Mouse (Mus musculus) liver, postnatal 0 days (tissue): Measurements from ENCODE around the gene Vti1a. TPM values are rescaled to one million over a fixed set of nuclear protein-coding genes. Genes with fewer than 3 reads are reported as not detected.

Source experiments
- ATAC-seq: fragments of 200-750 bp; cut with Nextera tagmentation; 2 replicates; pipeline ENCODE4 v1.8.0; 2017; ENCODE audit warnings: mild to moderate bottlenecking, moderate library complexity
- DNase-seq: peaks from one replicate; pipeline ENCODE4 v3.0.0-alpha.2; 2016
- H3K27ac ChIP-seq: fragments of 300-500 bp; sonication (generic); 2 replicates; pipeline ENCODE4 v1.5.1; 2014; ENCODE audit warnings: antibody characterized with exemption, moderate library complexity, mild to moderate bottlenecking, low read depth
- H3K27me3 ChIP-seq: fragments of 300-500 bp; sonication (generic); 2 replicates; pipeline ENCODE4 v1.6.1; 2014; ENCODE audit warnings: low read length, control low read depth, mixed read lengths; ENCODE audit not compliant: insufficient read depth
- H3K36me3 ChIP-seq: fragments of 300-500 bp; sonication (generic); replicated peaks from 2 replicates; pipeline ENCODE4 v1.6.1; 2014; ENCODE audit warnings: mild to moderate bottlenecking, control low read depth, low read length, moderate library complexity, mixed read lengths; ENCODE audit not compliant: insufficient read depth
- H3K4me1 ChIP-seq: fragments of 300-500 bp; sonication (generic); 2 replicates; pipeline ENCODE4 v1.6.1; 2014; ENCODE audit warnings: antibody characterized with exemption, mild to moderate bottlenecking, control low read depth; ENCODE audit not compliant: insufficient read depth
- H3K4me2 ChIP-seq: fragments of 300-500 bp; sonication (generic); 2 replicates; pipeline ENCODE4 v1.6.1; 2014; ENCODE audit warnings: low read depth, mild to moderate bottlenecking, low read length, moderate library complexity, mixed read lengths
- H3K4me3 ChIP-seq: fragments of 300-500 bp; sonication (generic); 2 replicates; pipeline ENCODE4 v1.5.1; 2014; ENCODE audit warnings: low read depth, low read length
- H3K9ac ChIP-seq: fragments of 300-500 bp; sonication (generic); replicated peaks from 2 replicates; pipeline ENCODE4 v1.6.1; 2014; ENCODE audit warnings: mild to moderate bottlenecking, moderate library complexity
- H3K9me3 ChIP-seq: fragments of 300-500 bp; sonication (generic); 2 replicates; pipeline ENCODE4 v1.6.1; 2016; ENCODE audit warnings: mild to moderate bottlenecking, control low read depth, low read length, mixed read lengths
- CTCF ChIP-seq: sonication (generic); IDR thresholded peaks from 2 replicates; pipeline ENCODE4 v1.5.1; 2016; ENCODE audit warnings: antibody characterized with exemption, low read depth
- EP300 ChIP-seq: IDR thresholded peaks from 2 replicates; pipeline ENCODE4 v1.6.1; 2016; ENCODE audit warnings: antibody characterized with exemption, low read depth, mild to moderate bottlenecking
- WGBS: fragments of 180-500 bp; shearing (Covaris S2); extraction: QIAGEN DNeasy Blood & Tissue Kit; methylation state at CpG from one replicate; pipeline ENCODE4 v1.1.7; 2014; ENCODE audit not compliant: insufficient replicate concordance; 5-methylcytosine and 5-hydroxymethylcytosine counted together
- polyA plus RNA-seq: library from polyadenylated mRNA; unstranded; fragments of >200 nt; fragmentation: Nextera tagmentation; extraction: Ambion mirVana; gene quantifications from 2 replicates; pipeline ENCODE4 v1.2.1, GENCODE M21; 2015

The Vti1a gene
- polyA plus RNA-seq, 1 experiment from 2014 or later = 10.5 TPM

- no peak for ATAC-seq
- DNase-seq = no peak
- H3K4me1 ChIP-seq = peaks cover 29% of the 10 kb centered on the region
- no peak overlapping the region for H3K4me2 ChIP-seq
- WGBS = 69% methylated on average over 4 of the region's 4 CpGs
- no peak overlapping the region for H3K9ac ChIP-seq
- H3K27ac ChIP-seq = peak overlapping the region; percentile 74
- H3K27me3 ChIP-seq = no peaks in the 10 kb centered on the region
- H3K4me3 ChIP-seq = no peak overlapping the region
- H3K9me3 ChIP-seq = no peaks in the 10 kb centered on the region
- H3K36me3 ChIP-seq = peaks cover 55% of the 10 kb centered on the region
- TF ChIP-seq CTCF (no peak), EP300 (no peak)
Measured at GRCm38 (mm10) chr19:55276100-55276499, 40.0 kb upstream of the Vti1a start.

GRCm38 (mm10) chr19:55276770-55277169, 39.3 kb upstream of the Vti1a start:
- no peak for DNase-seq
- H3K9me3 ChIP-seq = no peaks in the 10 kb centered on the region
- TF ChIP-seq CTCF (no peak), EP300 (no peak)
- no peak overlapping the region for H3K4me3 ChIP-seq
- H3K9ac ChIP-seq = no peak overlapping the region
- peak; percentile 65 for ATAC-seq
- peaks cover 26% of the 10 kb centered on the region for H3K4me1 ChIP-seq
- H3K36me3 ChIP-seq = peaks cover 57% of the 10 kb centered on the region
- 53% methylated on average over 3 of the region's 3 CpGs for WGBS
- no peak overlapping the region for H3K4me2 ChIP-seq
- H3K27me3 ChIP-seq = no peaks in the 10 kb centered on the region
- peak overlapping the region; percentile 49; the same call in 1 of the 2 replicates for H3K27ac ChIP-seq

- DNase-seq = peak; percentile 51
- H3K27ac ChIP-seq = peak overlapping the region; percentile 49
- H3K27me3 ChIP-seq = no peaks in the 10 kb centered on the region
- peaks cover 4% of the 10 kb centered on the region; the same call in 1 of the 2 replicates for H3K4me1 ChIP-seq
- H3K36me3 ChIP-seq = peaks cover 82% of the 10 kb centered on the region
- H3K9ac ChIP-seq = peak overlapping the region; percentile 37
- H3K4me2 ChIP-seq = peak overlapping the region; percentile 48
- H3K9me3 ChIP-seq = no peaks in the 10 kb centered on the region
- WGBS = 60% methylated on average over 4 of the region's 4 CpGs
- H3K4me3 ChIP-seq = peak overlapping the region; percentile 38
- TF ChIP-seq CTCF = no peak
- peak; percentile 98 for TF ChIP-seq EP300
- peak; percentile 97 for ATAC-seq
Measured at GRCm38 (mm10) chr19:55284093-55284492, 32.0 kb upstream of the Vti1a start.

GRCm38 (mm10) chr19:55286034-55286433, 30.1 kb upstream of the Vti1a start:
- TF ChIP-seq CTCF = no peak
- TF ChIP-seq EP300 = no peak
- H3K4me1 ChIP-seq = peaks cover 4% of the 10 kb centered on the region; the same call in 1 of the 2 replicates
- no peak overlapping the region for H3K27ac ChIP-seq
- ATAC-seq (no peak), DNase-seq (no peak)
- no peaks in the 10 kb centered on the region for H3K27me3 ChIP-seq
- H3K4me2 ChIP-seq = peak overlapping the region; percentile 48
- H3K9ac ChIP-seq = no peak overlapping the region
- H3K4me3 ChIP-seq = no peak overlapping the region
- 75% methylated on average over 4 of the region's 4 CpGs for WGBS
- H3K36me3 ChIP-seq = peaks cover 87% of the 10 kb centered on the region
- no peaks in the 10 kb centered on the region for H3K9me3 ChIP-seq

- Histone ChIP-seq H3K27ac (no peak overlapping the region), H3K4me3 (no peak overlapping the region), H3K36me3 (peaks cover 82% of the 10 kb centered on the region), H3K4me1 (0 out of 2 replicates have a peak, but pooled peaks cover 6% of the 10 kb centered on the region), H3K9ac (no peak overlapping the region), H3K9me3 (no peaks in the 10 kb centered on the region), H3K4me2 (no peak overlapping the region), H3K27me3 (no peaks in the 10 kb centered on the region)
- ATAC-seq = no peak
- DNase-seq = no peak
- TF ChIP-seq CTCF (no peak), EP300 (no peak)
Measured at GRCm38 (mm10) chr19:55288974-55289373, 27.1 kb upstream of the Vti1a start.

- DNase-seq (no peak), ATAC-seq (no peak)
- Histone ChIP-seq H3K9ac (no peak overlapping the region), H3K27me3 (no peaks in the 10 kb centered on the region), H3K27ac (no peak overlapping the region), H3K9me3 (no peaks in the 10 kb centered on the region), H3K4me3 (no peak overlapping the region), H3K4me2 (no peak overlapping the region), H3K36me3 (peaks cover 84% of the 10 kb centered on the region), H3K4me1 (peaks cover 6% of the 10 kb centered on the region)
- 51% methylated on average over 2 of the region's 2 CpGs for WGBS
- TF ChIP-seq CTCF = no peak
- no peak for TF ChIP-seq EP300
Measured at GRCm38 (mm10) chr19:55290621-55291270, 25.3 kb upstream of the Vti1a start.
